ENCODE assay signal across 8 mouse cellular contexts in genomic region chr10:7211696-7212482, GRCm38 (mm10). TPM values are rescaled to one million over a fixed set of nuclear protein-coding genes. Genes with fewer than 3 reads are reported as not detected.
DNase-seq lines count a peak whose midpoint lies in the region; ATAC-seq lines count a peak whose summit lies in the region.

TSS of gene Cnksr3 (minus strand) at chr10:7212237.

- intact Hi-C loops in gastrocnemius, postnatal 14 days (cut with DNase I; ENCODE audit: low total_unique reads) = no loop called here

- peak; percentile 97 to 98 for DNase-seq in adrenal gland, adult 18-20 months (ENCODE audit: low spot score in 2 of 2)
- DNase-seq in embryo, embryonic 10.5 days (ENCODE audit: low spot score) = peak; percentile 97
- peak; percentile 97 for DNase-seq in gastrocnemius, postnatal 14 days
- DNase-seq in left cerebral cortex, adult 9 months (ENCODE audit: low spot score in 2 of 2) = peak; percentile 64 to 84
- peak; percentile 78 to 88 for DNase-seq in right cerebral cortex, adult 2 months (ENCODE audit: low spot score in 2 of 2)
- peak; percentile 94 for DNase-seq in urinary bladder, postnatal 10 days (ENCODE audit: low spot score)

- peaks cover 23% of the 10 kb centered on the region for H3K36me3 ChIP-seq in megakaryocyte, embryonic 14.5 days (replicated peaks; ENCODE audit: low read length)

- peak; percentile 72 for ATAC-seq in inflammation-experienced regulatory T-cells, adult 6 months

- H3K9me3 ChIP-seq in megakaryocyte, embryonic 14.5 days = no peaks in the 10 kb centered on the region

- H3K4me1 ChIP-seq in megakaryocyte, embryonic 14.5 days = peaks cover 52% of the 10 kb centered on the region

- H3K27me3 ChIP-seq in megakaryocyte, embryonic 14.5 days (replicated peaks) = no peaks in the 10 kb centered on the region

- peak within 1 kb of the TSS; percentile 94 for H3K4me3 ChIP-seq in megakaryocyte, embryonic 14.5 days (replicated peaks)

RNA-seq across cellular contexts. Expression of gene Cnksr3, which starts in this region (rescaled TPM):
- total RNA-seq in adrenal gland, adult 18-20 months (2021) = 10 to 100 TPM; 10.4 to 17.2 TPM
- 1 to 10 TPM; 4.9 to 5.3 TPM for total RNA-seq in gastrocnemius, postnatal 14 days (2021)
- 1 to 10 TPM in 2 of 3 experiments, under 1 TPM in 1; 0.36 to 4.3 (median 3.3) TPM for polyA plus RNA-seq in inflammation-experienced regulatory T-cells, adult 6 months (2017; shearing (Covaris generic))
- 10.9 and 14.8 TPM in 2 replicates for polyA plus RNA-seq in megakaryocyte, embryonic 14.5 days (2012; ENCODE audit: insufficient read depth, low replicate concordance)

Comparison
In these comparisons a context has a peak if more than half of its experiments do, and no peak if none do; other contexts are left out.
1. Peak in every context shown above with its lines: DNase-seq, ATAC-seq and H3K4me3 ChIP-seq.